11 mouse cellular contexts compared by ENCODE assay signal in genomic region chr6:52894501-52894823, GRCm38 (mm10).
A peak's percentile ranks its signal among the peaks of the same experiment; 100 is the strongest.
DNase-seq lines count a peak whose midpoint lies in the region; ATAC-seq lines count a peak whose summit lies in the region.
"Had no signal": no experiment of that assay in that cellular context is flagged by ENCODE, and none has a peak within 500 bp of the region (broad histone marks: within the 10 kb centered on the region; RNA-seq: fewer than 3 reads in every experiment).

No protein-coding gene starts in this region.

- WGBS in neural tube, embryonic 11.5 days, result 46% methylated on average over 13 of the region's 13 CpGs
- 75% methylated on average over 13 of the region's 13 CpGs for WGBS in limb, embryonic 12.5 days
- WGBS in stomach, embryonic 16.5 days, result 38% methylated on average over 13 of the region's 13 CpGs
- 75% methylated on average over 13 of the region's 13 CpGs for WGBS in heart, embryonic 11.5 days (ENCODE audit: insufficient replicate concordance)

- H3K27ac ChIP-seq in neural tube, embryonic 11.5 days (ENCODE audit: low read depth, low read length), result no peak overlapping the region
- H3K27ac ChIP-seq in limb, embryonic 12.5 days, result peak overlapping the region; percentile 78; the same call in 1 of the 2 replicates
- H3K27ac ChIP-seq in stomach, embryonic 16.5 days (ENCODE audit: low read length), result no peak overlapping the region
- H3K27ac ChIP-seq in heart, embryonic 11.5 days (ENCODE audit: low read depth, low read length), result no peak overlapping the region
- H3K27ac ChIP-seq: heart, embryonic 13.5 days had no signal

- H3K9ac ChIP-seq in neural tube, embryonic 11.5 days (ENCODE audit: low read length), result no peak overlapping the region
- no peak overlapping the region for H3K9ac ChIP-seq in limb, embryonic 12.5 days (replicated peaks)
- no peak overlapping the region for H3K9ac ChIP-seq in stomach, embryonic 16.5 days (ENCODE audit: low read length)
- H3K9ac ChIP-seq in heart, embryonic 11.5 days (ENCODE audit: low read depth, low read length), result no peak overlapping the region
- H3K9ac ChIP-seq: heart, embryonic 13.5 days had no signal

- H3K4me3 ChIP-seq in neural tube, embryonic 11.5 days (ENCODE audit: low read depth, low read length), result no peak overlapping the region
- H3K4me3 ChIP-seq in limb, embryonic 12.5 days (replicated peaks), result no peak overlapping the region
- H3K4me3 ChIP-seq in stomach, embryonic 16.5 days (replicated peaks; ENCODE audit: low read length), result no peak overlapping the region
- H3K4me3 ChIP-seq in heart, embryonic 11.5 days (ENCODE audit: low read depth, low read length), result no peak overlapping the region
- H3K4me3 ChIP-seq: heart, embryonic 13.5 days had no signal

- no peak overlapping the region for H3K4me2 ChIP-seq in neural tube, embryonic 11.5 days (ENCODE audit: low read depth)
- H3K4me2 ChIP-seq in limb, embryonic 12.5 days, result no peak overlapping the region
- peak overlapping the region; percentile 3; the same call in 1 of the 2 replicates for H3K4me2 ChIP-seq in stomach, embryonic 16.5 days (ENCODE audit: low read depth, low read length)
- no peak overlapping the region for H3K4me2 ChIP-seq in heart, embryonic 11.5 days
- H3K4me2 ChIP-seq: heart, embryonic 13.5 days had no signal

- peak; percentile 60 for ATAC-seq in neural tube, embryonic 11.5 days (ENCODE audit: insufficient read depth, low FRiP score, low TSS enrichment)
- ATAC-seq in limb, embryonic 12.5 days (ENCODE audit: insufficient number of reproducible peaks, insufficient read depth, low FRiP score, low TSS enrichment, low read depth), result no peak
- no peak for ATAC-seq in stomach, embryonic 16.5 days (ENCODE audit: insufficient read depth, low FRiP score)
- ATAC-seq in heart, embryonic 11.5 days (replicated peaks; ENCODE audit: insufficient number of reproducible peaks, low FRiP score, low TSS enrichment), result no peak

- H3K36me3 ChIP-seq in neural tube, embryonic 11.5 days (ENCODE audit: control insufficient read depth, insufficient read depth, low read length), result no peaks in the 10 kb centered on the region
- H3K36me3 ChIP-seq in limb, embryonic 12.5 days, result 0 out of 2 replicates have a peak, but pooled peaks cover 3% of the 10 kb centered on the region
- no peaks in the 10 kb centered on the region for H3K36me3 ChIP-seq in stomach, embryonic 16.5 days (ENCODE audit: control insufficient read depth, insufficient read depth, low read length)
- H3K36me3 ChIP-seq in heart, embryonic 11.5 days (ENCODE audit: control insufficient read depth, insufficient read depth, low read length), result no peaks in the 10 kb centered on the region
- H3K36me3 ChIP-seq: heart, embryonic 13.5 days had no signal

- peak; percentile 39 for DNase-seq in embryo, embryonic 10.5 days (ENCODE audit: low spot score)
- DNase-seq in embryo, embryonic 9.5 days (ENCODE audit: extremely low spot score), result no peak
- peak; percentile 46 for DNase-seq in neural tube, embryonic 11.5 days (ENCODE audit: low spot score)
- no peak for DNase-seq in neural tube, embryonic 10.5 days (ENCODE audit: extremely low spot score, low spot score)
- no peak for DNase-seq in cerebellum, adult 11 months
- DNase-seq: cerebellum, postnatal 14 days; lung, postnatal 14 days had no signal

- no peaks in the 10 kb centered on the region for H3K9me3 ChIP-seq in neural tube, embryonic 11.5 days (ENCODE audit: control insufficient read depth, low read length)
- no peaks in the 10 kb centered on the region for H3K9me3 ChIP-seq in limb, embryonic 12.5 days
- H3K9me3 ChIP-seq in stomach, embryonic 16.5 days (replicated peaks; ENCODE audit: control insufficient read depth, low read length), result no peaks in the 10 kb centered on the region
- H3K9me3 ChIP-seq in heart, embryonic 11.5 days (replicated peaks; ENCODE audit: control insufficient read depth, low read length), result no peaks in the 10 kb centered on the region
- H3K9me3 ChIP-seq: heart, embryonic 13.5 days had no signal

- no peaks in the 10 kb centered on the region for H3K27me3 ChIP-seq in neural tube, embryonic 11.5 days (ENCODE audit: control insufficient read depth, insufficient read depth, low read length)
- H3K27me3 ChIP-seq in limb, embryonic 12.5 days, result peaks cover 3% of the 10 kb centered on the region; the same call in 1 of the 2 replicates
- no peaks in the 10 kb centered on the region for H3K27me3 ChIP-seq in stomach, embryonic 16.5 days (ENCODE audit: control insufficient read depth, insufficient read depth, low read length)
- no peaks in the 10 kb centered on the region for H3K27me3 ChIP-seq in heart, embryonic 11.5 days (ENCODE audit: control insufficient read depth, insufficient read depth, low read length)
- H3K27me3 ChIP-seq: heart, embryonic 13.5 days had no signal

- peaks cover 15% of the 10 kb centered on the region for H3K4me1 ChIP-seq in neural tube, embryonic 11.5 days (ENCODE audit: control insufficient read depth, insufficient read depth, low read length)
- peaks cover 23% of the 10 kb centered on the region for H3K4me1 ChIP-seq in limb, embryonic 12.5 days (replicated peaks)
- no peaks in the 10 kb centered on the region for H3K4me1 ChIP-seq in stomach, embryonic 16.5 days (ENCODE audit: control insufficient read depth, insufficient read depth, low read length)
- H3K4me1 ChIP-seq in heart, embryonic 11.5 days (ENCODE audit: control insufficient read depth, insufficient read depth, low read length), result no peaks in the 10 kb centered on the region

Comparison
In these comparisons a context has a peak if more than half of its experiments do, and no peak if none do; other contexts are left out.
1. DNase-seq: peak in embryo, embryonic 10.5 days (single experiment) and neural tube, embryonic 11.5 days (single experiment); none in embryo, embryonic 9.5 days (single experiment), neural tube, embryonic 10.5 days (single experiment) and cerebellum, adult 11 months (single experiment).